Mouse (Mus musculus) brain, embryonic 14.5 days (tissue): ENCODE results near the gene Atg4c.

Experiments used
- CTCF ChIP-seq: fragments of 200-500 bp; IDR thresholded peaks from 2 replicates; pipeline ENCODE4 v1.5.1; 2012; ENCODE audit warnings: inconsistent platforms, mild to moderate bottlenecking, moderate library complexity, borderline replicate concordance; ENCODE audit not compliant: insufficient read depth, insufficient read length; ENCODE audit errors: extremely low read depth
- POLR2A ChIP-seq: fragments of 200-500 bp; IDR thresholded peaks from 2 replicates; pipeline ENCODE4 v1.6.1; 2012; ENCODE audit warnings: mild to moderate bottlenecking, inconsistent platforms, borderline replicate concordance; ENCODE audit not compliant: poor library complexity, insufficient read depth, insufficient read length, severe bottlenecking; ENCODE audit errors: extremely low read depth

DNA sequence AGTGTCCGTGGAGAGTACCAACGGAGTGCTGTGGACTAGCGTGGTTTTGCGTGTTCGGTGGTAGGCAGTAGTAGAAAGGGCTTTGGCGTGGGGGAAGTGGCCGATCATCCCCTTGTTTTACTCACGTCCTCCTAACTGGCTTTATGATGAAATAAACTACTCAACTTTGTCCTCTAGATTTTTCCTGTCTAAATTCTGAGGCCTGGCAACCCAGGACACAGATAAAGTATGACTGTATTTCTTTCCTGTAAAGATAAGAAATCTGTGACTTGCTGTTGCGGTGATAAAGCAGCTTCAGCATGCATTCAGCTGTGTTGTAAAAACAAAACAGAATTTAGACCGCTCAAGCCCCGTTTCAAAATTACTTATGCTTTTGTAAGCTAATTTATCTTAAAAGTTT lies 59.2 kb downstream of the Atg4c start:
- no peak for TF ChIP-seq CTCF
- no peak for TF ChIP-seq POLR2A
